ENCODE assay signal across 8 mouse cellular contexts in genomic region chr13:21326657-21327211, GRCm38 (mm10). TPM values are rescaled to one million over a fixed set of nuclear protein-coding genes. Genes with fewer than 3 reads are reported as not detected.
DNase-seq lines count a peak whose midpoint lies in the region; ATAC-seq and TF ChIP-seq lines count a peak whose summit lies in the region.

No protein-coding gene starts in this region.

- H3K9me3 ChIP-seq in G1E (replicated peaks), result no peaks in the 10 kb centered on the region
- no peaks in the 10 kb centered on the region for H3K9me3 ChIP-seq in forebrain, embryonic 16.5 days (ENCODE audit: control insufficient read depth, low read length)
- H3K9me3 ChIP-seq in lung, embryonic 14.5 days (ENCODE audit: low read depth, low read length), result no peaks in the 10 kb centered on the region

- 0 out of 2 replicates have a peak, but pooled peaks have one; percentile 35 for TF ChIP-seq CTCF in G1E (IDR thresholded peaks at IDR 0.05; ENCODE audit: low read depth, low read length)
- TF ChIP-seq CTCF in layer of hippocampus, adult 2 months (conservative IDR thresholded peaks at IDR 0.05), result peak; percentile 88
- peak; percentile 88 for TF ChIP-seq CTCF in lung, embryonic 14.5 days (IDR thresholded peaks at IDR 0.05; ENCODE audit: low read depth)

- WGBS in forebrain, embryonic 16.5 days, result under 1% methylated on average over 24 of the region's 24 CpGs
- under 1% methylated on average over 24 of the region's 24 CpGs for WGBS in lung, embryonic 14.5 days

- peaks cover 21% of the 10 kb centered on the region for H3K27me3 ChIP-seq in G1E (ENCODE audit: insufficient read depth, low read length)
- no peaks in the 10 kb centered on the region for H3K27me3 ChIP-seq in forebrain, embryonic 16.5 days (replicated peaks; ENCODE audit: control insufficient read depth, insufficient read depth, low read length)
- 0 out of 2 replicates have a peak, but pooled peaks cover 4% of the 10 kb centered on the region for H3K27me3 ChIP-seq in lung, embryonic 14.5 days (ENCODE audit: insufficient read depth, low read length)

- ATAC-seq in G1E (ENCODE audit: extremely low read depth, insufficient number of reproducible peaks, low FRiP score, poor library complexity, severe bottlenecking), result peak; percentile 45
- peak; percentile 81 for ATAC-seq in forebrain, embryonic 16.5 days
- ATAC-seq in lung, embryonic 14.5 days (ENCODE audit: insufficient read depth), result peak; percentile 77

- no peak overlapping the region for H3K27ac ChIP-seq in forebrain, embryonic 16.5 days (ENCODE audit: low read length)
- peak overlapping the region; percentile 58; the same call in 1 of the 2 replicates for H3K27ac ChIP-seq in layer of hippocampus, adult 2 months
- H3K27ac ChIP-seq in lung, embryonic 14.5 days (ENCODE audit: low read depth), result no peak overlapping the region

- peak overlapping the region; percentile 60 for H3K4me2 ChIP-seq in forebrain, embryonic 16.5 days (ENCODE audit: low read length)
- peak overlapping the region; percentile 60 for H3K4me2 ChIP-seq in lung, embryonic 14.5 days

- H3K36me3 ChIP-seq in G1E (replicated peaks), result no peaks in the 10 kb centered on the region
- no peaks in the 10 kb centered on the region for H3K36me3 ChIP-seq in forebrain, embryonic 16.5 days (ENCODE audit: control insufficient read depth, insufficient read depth)
- H3K36me3 ChIP-seq in lung, embryonic 14.5 days (ENCODE audit: insufficient read depth), result no peaks in the 10 kb centered on the region

- H3K4me3 ChIP-seq in G1E (ENCODE audit: low read depth, low read length), result peak overlapping the region; percentile 67
- H3K4me3 ChIP-seq in forebrain, embryonic 16.5 days (replicated peaks; ENCODE audit: low read length), result peak overlapping the region; percentile 45
- peak overlapping the region; percentile 83 for H3K4me3 ChIP-seq in layer of hippocampus, adult 2 months
- peak overlapping the region; percentile 37 for H3K4me3 ChIP-seq in lung, embryonic 14.5 days (ENCODE audit: low read depth, low read length)

- DNase-seq in G1E (ENCODE audit: low spot score), result peak; percentile 5
- peak; percentile 70 for DNase-seq in cerebellum, adult 11 months
- DNase-seq in heart, postnatal 36 days, result peak; percentile 79 to 87
- peak; percentile 78 to 88 for DNase-seq in layer of hippocampus, adult 2 months (ENCODE audit: low spot score in 2 of 2)
- DNase-seq in lung, embryonic 14.5 days, result peak; percentile 97
- peak; percentile 77 for DNase-seq in ovary, postnatal 36 days (ENCODE audit: low spot score)
- peak; percentile 40 for DNase-seq in thymus, postnatal 25 days

- intact Hi-C loops in heart, postnatal 36 days (cut with DNase I), result loop anchor here (1.0 to 10.0 kb wide), 7 partner anchors 48 to 1029 kb away; no protein-coding TSS in a partner anchor

- H3K9ac ChIP-seq in forebrain, embryonic 16.5 days (replicated peaks; ENCODE audit: low read depth, low read length), result 0 out of 2 replicates have a peak overlapping the region, but pooled peaks have one; percentile 3
- H3K9ac ChIP-seq in lung, embryonic 14.5 days, result peak overlapping the region; percentile 27; the same call in 1 of the 2 replicates

- H3K4me1 ChIP-seq in G1E (ENCODE audit: insufficient read depth, low read depth, low read length), result peaks cover 16% of the 10 kb centered on the region
- H3K4me1 ChIP-seq in forebrain, embryonic 16.5 days (replicated peaks; ENCODE audit: control insufficient read depth, insufficient read depth, low read length), result peaks cover 8% of the 10 kb centered on the region
- H3K4me1 ChIP-seq in lung, embryonic 14.5 days (ENCODE audit: insufficient read depth), result 0 out of 2 replicates have a peak, but pooled peaks cover 3% of the 10 kb centered on the region

RNA-seq across cellular contexts. Expression of gene Gpx6, which starts 14.8 kb away (rescaled TPM):
- total RNA-seq in G1E (2014; fragmentation: Nextera tagmentation) (not detected in 2 replicates), G1E (2017) (0.11 and 0.29 TPM in 2 replicates)
- not detected in 2 replicates for polyA plus RNA-seq in G1E (2012)
- polyA plus RNA-seq in forebrain, embryonic 16.5 days (2015; fragmentation: Nextera tagmentation; extraction: Ambion mirVana), result not detected in 2 replicates
- total RNA-seq in heart, postnatal 36 days (2021), result not detected
- not detected for total RNA-seq in layer of hippocampus, adult 2 months (2021)
- polyA plus RNA-seq in lung, embryonic 14.5 days (2014; fragmentation: Nextera tagmentation; extraction: Ambion mirVana), result not detected in 2 replicates

RNA-seq across cellular contexts. Expression of gene Olfr1367, which starts 20.0 kb away (rescaled TPM):
- total RNA-seq in G1E (2014; fragmentation: Nextera tagmentation) (not detected in 2 replicates), G1E (2017) (0.44 TPM in 1 of 2 replicates, not detected in the other)
- polyA plus RNA-seq in G1E (2012), result not detected in 2 replicates
- not detected in 2 replicates for polyA plus RNA-seq in forebrain, embryonic 16.5 days (2015; fragmentation: Nextera tagmentation; extraction: Ambion mirVana)
- not detected for total RNA-seq in heart, postnatal 36 days (2021)
- total RNA-seq in layer of hippocampus, adult 2 months (2021), result not detected
- not detected in 2 replicates for polyA plus RNA-seq in lung, embryonic 14.5 days (2014; fragmentation: Nextera tagmentation; extraction: Ambion mirVana)

RNA-seq across cellular contexts. Expression of gene Gpx5, which starts 34.2 kb away (rescaled TPM):
- total RNA-seq in G1E (2014; fragmentation: Nextera tagmentation) (not detected in 2 replicates), G1E (2017) (0.11 TPM in 1 of 2 replicates, not detected in the other)
- polyA plus RNA-seq in G1E (2012), result not detected in 2 replicates
- polyA plus RNA-seq in forebrain, embryonic 16.5 days (2015; fragmentation: Nextera tagmentation; extraction: Ambion mirVana), result not detected in 2 replicates
- not detected for total RNA-seq in heart, postnatal 36 days (2021)
- not detected for total RNA-seq in layer of hippocampus, adult 2 months (2021)
- polyA plus RNA-seq in lung, embryonic 14.5 days (2014; fragmentation: Nextera tagmentation; extraction: Ambion mirVana), result not detected in 2 replicates

RNA-seq across cellular contexts. Expression of gene Zscan12, which starts 35.9 kb away (rescaled TPM):
- total RNA-seq in G1E (2014; fragmentation: Nextera tagmentation) (10.7 and 14.6 TPM in 2 replicates), G1E (2017) (16.2 and 16.8 TPM in 2 replicates)
- 3.4 and 4.0 TPM in 2 replicates for polyA plus RNA-seq in G1E (2012)
- polyA plus RNA-seq in forebrain, embryonic 16.5 days (2015; fragmentation: Nextera tagmentation; extraction: Ambion mirVana), result 15.5 and 16.1 TPM in 2 replicates
- total RNA-seq in heart, postnatal 36 days (2021), result 1 to 10 TPM; 5.3 to 5.8 TPM
- total RNA-seq in layer of hippocampus, adult 2 months (2021), result 1 to 10 TPM; 9.4 to 10.0 TPM
- polyA plus RNA-seq in lung, embryonic 14.5 days (2014; fragmentation: Nextera tagmentation; extraction: Ambion mirVana), result 14.1 and 14.3 TPM in 2 replicates

Comparison
In these comparisons a context has a peak if more than half of its experiments do, and no peak if none do; other contexts are left out.
1. DNase-seq: peak in every context shown above with its lines; median percentile 97 in lung, embryonic 14.5 days; 83 in heart, postnatal 36 days; 83 in layer of hippocampus, adult 2 months; 77 in ovary, postnatal 36 days; 70 in cerebellum, adult 11 months; 40 in thymus, postnatal 25 days; 5 in G1E.
2. CTCF ChIP-seq: peak in every context shown above with its lines; median percentile 88 in layer of hippocampus, adult 2 months; 88 in lung, embryonic 14.5 days; 35 in G1E.